Mouse (Mus musculus): ENCODE data around the gene Ndel1. TPM values are rescaled to one million over a fixed set of nuclear protein-coding genes. Genes with fewer than 3 reads are reported as not detected.

Gene Ndel1
- total RNA-seq (2021): 10 to 100 TPM; 56.0 to 60.9 TPM

- DNase-seq (ENCODE audit: low spot score): peak; percentile 57
- intact Hi-C loops (cut with DNase I): no loop called here
Measured at GRCm38 (mm10) chr11:68871748-68872147, at the start of gene Ndel1. Ndel1 (minus strand) TSS chr11:68871858.

GRCm38 (mm10) chr11:68914566-68914965 is 42.9 kb upstream of the Ndel1 start:
- no peak for DNase-seq (ENCODE audit: low spot score)

GRCm38 (mm10) chr11:68911531-68912177 is 40.0 kb upstream of the Ndel1 start:
- no peak for DNase-seq (ENCODE audit: low spot score)
- intact Hi-C loops (cut with DNase I): no loop called here

More at GRCm38 (mm10) chr11:68914566-68914965, 42.9 kb upstream of the Ndel1 start:
- intact Hi-C loops (cut with DNase I): no loop called here

GRCm38 (mm10) chr11:68908846-68909503 is 37.3 kb upstream of the Ndel1 start:
- intact Hi-C loops (cut with DNase I): loop anchor here (5.0 kb wide), 2 partner anchors 33 to 128 kb away; no protein-coding TSS in a partner anchor
- DNase-seq (ENCODE audit: low spot score): no peak

GRCm38 (mm10) chr11:68907251-68907650 is 35.6 kb upstream of the Ndel1 start:
- DNase-seq (ENCODE audit: low spot score): no peak
- intact Hi-C loops (cut with DNase I): loop anchor here (5.0 kb wide), 2 partner anchors 35 to 130 kb away; no protein-coding TSS in a partner anchor

- no peak for DNase-seq (ENCODE audit: low spot score)
- intact Hi-C loops (cut with DNase I): loop anchor here (5.0 kb wide), 2 partner anchors 36 to 131 kb away; no protein-coding TSS in a partner anchor
Measured at GRCm38 (mm10) chr11:68906461-68906790, 34.8 kb upstream of the Ndel1 start.

GRCm38 (mm10) chr11:68905665-68906460 is 34.2 kb upstream of the Ndel1 start:
- intact Hi-C loops (cut with DNase I): loop anchor here (5.0 kb wide), 2 partner anchors 36 to 131 kb away; no protein-coding TSS in a partner anchor
- no peak for DNase-seq (ENCODE audit: low spot score)

GRCm38 (mm10) chr11:68905138-68905531 is 33.5 kb upstream of the Ndel1 start:
- intact Hi-C loops (cut with DNase I): loop anchor here (5.0 kb wide), 2 partner anchors 37 to 132 kb away; no protein-coding TSS in a partner anchor
- no peak for DNase-seq (ENCODE audit: low spot score)

GRCm38 (mm10) chr11:68904375-68905137 is 32.9 kb upstream of the Ndel1 start:
- intact Hi-C loops (cut with DNase I): loop anchor here (1.0 to 5.0 kb wide), 4 partner anchors 38 to 133 kb away; partner anchors contain the start of gene Slc25a35

GRCm38 (mm10) chr11:68903775-68904174 is 32.1 kb upstream of the Ndel1 start:
- DNase-seq (ENCODE audit: low spot score): no peak
- intact Hi-C loops (cut with DNase I): loop anchor here (1.0 to 5.0 kb wide), 2 partner anchors 64 to 80 kb away; partner anchors contain the start of gene Slc25a35

More at GRCm38 (mm10) chr11:68904375-68905137, 32.9 kb upstream of the Ndel1 start:
- DNase-seq (ENCODE audit: low spot score): peak; percentile 35

GRCm38 (mm10) chr11:68902823-68903222 is 31.2 kb upstream of the Ndel1 start:
- DNase-seq (ENCODE audit: low spot score): no peak
- intact Hi-C loops (cut with DNase I): loop anchor here (5.0 kb wide), 1 partner anchor 64 kb away; the partner anchor contains the start of gene Slc25a35

- DNase-seq (ENCODE audit: low spot score): no peak
- intact Hi-C loops (cut with DNase I): loop anchor here (5.0 kb wide), 1 partner anchor 65 kb away; the partner anchor contains the start of gene Slc25a35
Measured at GRCm38 (mm10) chr11:68902367-68902766, 30.7 kb upstream of the Ndel1 start.

- DNase-seq (ENCODE audit: low spot score): no peak
- intact Hi-C loops (cut with DNase I): loop anchor here (5.0 kb wide), 1 partner anchor 65 kb away; the partner anchor contains the start of gene Slc25a35
Measured at GRCm38 (mm10) chr11:68902047-68902364, 30.3 kb upstream of the Ndel1 start.

- DNase-seq (ENCODE audit: low spot score): peak; percentile 94
- intact Hi-C loops (cut with DNase I): loop anchor here (5.0 kb wide), 1 partner anchor 66 kb away; the partner anchor contains the start of gene Slc25a35
Measured at GRCm38 (mm10) chr11:68901351-68902046, 29.8 kb upstream of the Ndel1 start, which contains the start of gene Rpl26. Rpl26 (plus strand) TSS chr11:68901583.

GRCm38 (mm10) chr11:68900519-68901350 is 29.1 kb upstream of the Ndel1 start:
- no peak for DNase-seq (ENCODE audit: low spot score)
- intact Hi-C loops (cut with DNase I): loop anchor here (5.0 kb wide), 1 partner anchor 67 kb away; the partner anchor contains the start of gene Slc25a35

- DNase-seq (ENCODE audit: low spot score): no peak
- intact Hi-C loops (cut with DNase I): loop anchor here (5.0 kb wide), 1 partner anchor 67 kb away; the partner anchor contains the start of gene Slc25a35
Measured at GRCm38 (mm10) chr11:68899815-68900214, 28.2 kb upstream of the Ndel1 start.

GRCm38 (mm10) chr11:68898790-68899189 is 27.1 kb upstream of the Ndel1 start:
- DNase-seq (ENCODE audit: low spot score): no peak
- intact Hi-C loops (cut with DNase I): no loop called here

GRCm38 (mm10) chr11:68897838-68898237 is 26.2 kb upstream of the Ndel1 start:
- intact Hi-C loops (cut with DNase I): no loop called here
- DNase-seq (ENCODE audit: low spot score): no peak
